Mouse (Mus musculus): Measurements from ENCODE around the gene Ndc1.

Ndc1 gene

GRCm38 (mm10) chr4:107442288-107442687 is 74.7 kb downstream of the Ndc1 start:
- no peak for DNase-seq (ENCODE audit: low read depth, low spot score)

DNA sequence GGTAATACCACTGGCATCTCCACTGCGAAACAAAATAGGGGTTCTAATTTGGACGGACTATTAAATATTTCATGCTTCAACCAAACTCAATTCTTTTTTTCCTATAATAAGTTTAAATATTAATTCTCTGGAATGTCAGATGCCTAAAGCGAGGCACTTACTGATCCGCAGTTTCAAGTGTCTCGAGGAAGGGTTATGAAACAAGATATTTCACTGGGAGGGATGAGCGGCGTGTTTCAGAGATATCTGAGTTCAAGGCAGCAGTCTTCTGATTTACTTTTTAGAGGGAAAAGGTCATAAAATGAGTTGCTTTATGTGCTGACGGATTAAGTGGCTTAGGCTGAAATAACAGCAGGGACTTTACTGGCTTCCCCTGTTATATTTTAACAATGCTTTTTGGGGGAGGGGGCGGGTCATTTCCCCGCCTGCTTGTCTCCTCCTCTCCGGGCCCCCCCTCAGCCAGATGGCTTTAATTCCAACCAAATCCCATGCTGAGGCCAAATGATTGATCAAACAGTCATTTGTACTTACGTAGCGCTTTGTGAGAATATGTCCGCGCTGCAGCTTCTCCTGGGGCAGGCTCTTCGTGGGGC is 75.4 kb downstream of the Ndc1 start:
- DNase-seq (ENCODE audit: low read depth, low spot score) = peak; percentile 64

DNA sequence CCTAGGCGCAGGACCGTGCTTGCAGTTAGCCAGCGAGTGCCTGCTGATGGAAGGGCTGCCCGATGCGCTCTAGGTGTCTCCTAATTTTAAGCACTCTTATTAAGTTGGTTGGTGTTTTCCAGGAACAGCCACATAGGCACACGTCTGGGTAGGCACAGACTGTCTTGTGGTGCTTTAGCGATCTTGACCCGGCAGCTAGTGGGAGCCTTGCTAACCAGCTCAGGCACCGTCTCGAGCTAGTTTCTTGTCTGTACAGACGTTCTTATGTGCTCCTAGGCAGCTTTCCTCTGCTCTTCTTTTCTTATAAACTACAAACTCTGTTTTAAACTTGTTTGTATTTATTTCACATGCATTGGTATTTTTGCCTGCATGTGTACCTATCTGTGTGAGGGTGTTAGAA is 76.0 kb downstream of the Ndc1 start:
- no peak for DNase-seq (ENCODE audit: low read depth, low spot score)

- no peak for DNase-seq (ENCODE audit: low read depth, low spot score)
Measured at GRCm38 (mm10) chr4:107448481-107448880, 80.9 kb downstream of the Ndc1 start.

GRCm38 (mm10) chr4:107449519-107449918 is 81.9 kb downstream of the Ndc1 start:
- no peak for DNase-seq (ENCODE audit: low read depth, low spot score)

- DNase-seq (ENCODE audit: low read depth, low spot score) = no peak
Measured at GRCm38 (mm10) chr4:107452266-107453015, 84.9 kb downstream of the Ndc1 start.

GRCm38 (mm10) chr4:107453141-107453984 is 85.8 kb downstream of the Ndc1 start:
- DNase-seq (ENCODE audit: low read depth, low spot score) = peak; percentile 92

DNA sequence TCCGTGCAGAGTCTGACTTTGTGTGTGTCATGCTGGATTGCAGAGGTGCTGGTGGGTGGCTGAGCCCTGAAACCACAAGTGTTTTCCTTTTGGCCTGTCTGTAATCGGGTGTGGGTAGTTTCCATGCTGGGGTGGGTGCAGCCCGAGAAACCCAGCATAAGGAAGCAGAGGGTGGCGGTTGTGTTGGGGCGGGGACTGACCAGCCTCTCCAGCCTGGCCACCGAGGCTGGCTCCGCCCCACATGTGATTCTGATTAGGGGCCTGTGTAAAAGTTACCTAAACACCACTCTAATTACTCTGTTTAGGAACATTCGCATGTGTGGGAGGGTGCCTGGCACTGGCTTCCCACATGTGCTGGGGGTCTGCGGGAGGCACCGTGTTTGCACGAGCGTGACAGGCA is 90.0 kb downstream of the Ndc1 start:
- DNase-seq (ENCODE audit: low read depth, low spot score) = peak; percentile 39

GRCm38 (mm10) chr4:107458907-107459306 is 91.3 kb downstream of the Ndc1 start:
- DNase-seq (ENCODE audit: low read depth, low spot score) = no peak

DNA sequence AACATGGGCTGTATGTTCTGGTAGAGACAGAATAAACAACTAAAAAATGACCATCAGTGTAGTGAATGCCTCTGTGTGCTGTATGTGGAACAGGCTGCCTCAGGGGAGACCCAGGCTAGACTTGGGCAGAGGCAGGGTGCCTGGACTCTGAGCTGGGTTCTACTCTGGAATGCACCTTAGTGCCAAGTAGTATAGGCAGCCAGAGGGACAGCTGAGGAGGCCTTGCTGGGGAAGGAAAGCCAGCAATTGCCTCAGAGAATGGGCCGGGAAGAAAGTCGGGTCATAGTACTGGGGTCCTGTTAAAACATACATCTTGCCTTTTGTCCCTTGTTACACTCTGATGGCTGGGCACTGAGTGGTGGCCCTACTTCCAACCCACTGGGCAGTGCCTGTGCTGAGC is 91.9 kb downstream of the Ndc1 start:
- DNase-seq (ENCODE audit: low read depth, low spot score) = no peak

DNA sequence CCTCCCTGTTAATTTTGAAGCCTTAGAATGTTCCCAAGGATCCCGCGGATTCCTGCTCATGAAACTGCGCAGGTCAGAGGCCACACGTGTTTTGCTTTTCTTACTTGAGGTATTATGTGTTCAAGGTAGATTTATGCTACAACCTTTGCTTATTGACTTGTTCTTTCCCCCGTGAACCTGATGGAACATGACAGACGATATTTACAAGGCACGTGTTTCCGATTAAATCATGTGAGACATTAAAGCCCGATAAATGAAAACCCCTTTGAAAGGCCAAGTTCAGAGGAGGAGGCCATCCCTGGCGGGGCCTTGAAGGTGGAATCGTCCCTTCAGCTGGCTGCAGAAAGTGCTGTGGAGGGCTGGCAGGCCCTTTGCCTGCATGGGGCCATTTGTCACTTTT is 92.9 kb downstream of the Ndc1 start:
- DNase-seq (ENCODE audit: low read depth, low spot score) = peak; percentile 74

All from mesoderm, embryonic 11.5 days (tissue).